Mouse (Mus musculus) left cerebral cortex, adult 9 months (tissue): ENCODE data around the gene Muc1.

Experiments
- DNase-seq, 2 experiments: peaks; one replicate each; pipeline ENCODE4 v3.0.0; 2022; ENCODE audit warnings: low spot score in 2 of 2

The Muc1 gene

DNA sequence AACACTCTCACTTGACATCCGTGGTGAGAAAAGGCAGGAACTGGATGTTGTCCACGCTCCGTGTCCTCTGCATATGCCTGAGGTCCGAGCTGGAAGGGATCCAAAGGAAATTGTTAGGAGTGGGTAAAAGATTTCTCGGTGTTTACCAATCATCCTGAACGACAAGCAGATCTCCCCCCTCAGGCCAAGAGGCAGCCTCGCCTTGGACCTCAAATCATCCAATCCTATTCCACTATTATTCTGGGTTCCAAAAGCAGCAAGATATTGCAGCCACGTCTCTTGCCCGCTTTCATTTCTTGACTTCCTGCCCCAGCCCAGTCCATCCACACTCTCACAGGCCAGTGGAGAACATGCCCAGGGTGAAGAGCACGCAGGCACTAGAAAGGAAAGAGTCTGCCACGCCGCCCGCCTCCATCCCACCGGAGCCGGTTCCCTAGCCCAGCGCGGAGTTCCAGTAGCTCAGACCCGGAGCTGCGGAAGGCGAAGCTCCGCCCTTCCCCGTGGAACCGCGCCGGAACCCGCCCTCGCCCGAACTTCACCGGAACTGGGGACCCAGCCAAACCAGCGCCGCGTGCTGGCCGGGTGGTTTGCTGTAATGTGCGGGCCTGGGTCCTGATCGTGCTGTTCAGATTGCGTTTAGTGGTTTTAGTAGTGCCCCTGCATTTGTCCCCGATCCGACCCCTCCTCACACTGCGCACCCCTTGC is 41.3 kb downstream of the Muc1 start, which contains the start of gene Slc50a1:
TSS of gene Slc50a1 (minus strand) at position 520 of the 705 bp plus-strand sequence.
- peak in 1 of 2 experiments; percentile 79 for DNase-seq

DNA sequence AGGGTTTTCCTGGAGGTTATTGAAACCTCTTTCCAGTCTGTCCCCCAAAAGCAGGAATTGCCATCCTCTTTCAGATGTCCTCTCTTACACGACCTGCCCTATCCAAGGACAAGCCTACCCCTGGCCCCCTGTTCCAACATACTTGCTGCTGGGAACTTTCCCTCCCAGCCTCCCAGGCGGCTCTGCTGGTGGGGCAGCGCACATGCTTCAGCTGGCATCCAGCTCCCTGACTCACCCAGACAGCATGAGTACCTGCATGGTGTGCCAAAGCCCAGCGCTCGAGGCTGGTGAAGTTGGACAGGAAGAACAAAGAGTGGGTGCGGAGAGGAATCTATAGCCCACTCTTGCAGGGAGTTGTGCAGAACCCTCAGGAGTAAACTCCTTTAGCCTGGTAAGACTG is 42.0 kb downstream of the Muc1 start:
- DNase-seq = peak in 1 of 2 experiments; percentile 80

DNA sequence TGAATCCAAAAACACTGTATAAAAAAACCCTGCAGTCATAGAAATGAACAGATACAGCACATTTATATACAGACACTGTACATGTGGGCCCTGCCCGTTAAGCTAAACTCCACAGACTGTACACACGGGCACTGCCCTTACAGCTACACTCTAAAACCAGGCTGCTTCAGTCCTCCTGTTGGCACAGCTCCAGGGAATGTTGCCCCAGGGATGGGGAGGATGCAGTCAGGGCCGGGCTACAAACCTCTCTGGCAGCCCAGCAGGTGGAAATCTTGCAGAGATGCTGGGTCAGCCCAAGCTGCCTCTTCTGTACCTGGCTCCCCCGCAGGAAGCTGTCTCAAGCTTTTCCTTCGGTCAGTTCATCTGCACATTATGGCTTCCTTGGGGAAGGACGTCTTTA is 42.9 kb downstream of the Muc1 start:
- no peak for DNase-seq

GRCm38 (mm10) chr3:89276061-89276460 is 47.2 kb downstream of the Muc1 start:
- DNase-seq = no peak

DNA sequence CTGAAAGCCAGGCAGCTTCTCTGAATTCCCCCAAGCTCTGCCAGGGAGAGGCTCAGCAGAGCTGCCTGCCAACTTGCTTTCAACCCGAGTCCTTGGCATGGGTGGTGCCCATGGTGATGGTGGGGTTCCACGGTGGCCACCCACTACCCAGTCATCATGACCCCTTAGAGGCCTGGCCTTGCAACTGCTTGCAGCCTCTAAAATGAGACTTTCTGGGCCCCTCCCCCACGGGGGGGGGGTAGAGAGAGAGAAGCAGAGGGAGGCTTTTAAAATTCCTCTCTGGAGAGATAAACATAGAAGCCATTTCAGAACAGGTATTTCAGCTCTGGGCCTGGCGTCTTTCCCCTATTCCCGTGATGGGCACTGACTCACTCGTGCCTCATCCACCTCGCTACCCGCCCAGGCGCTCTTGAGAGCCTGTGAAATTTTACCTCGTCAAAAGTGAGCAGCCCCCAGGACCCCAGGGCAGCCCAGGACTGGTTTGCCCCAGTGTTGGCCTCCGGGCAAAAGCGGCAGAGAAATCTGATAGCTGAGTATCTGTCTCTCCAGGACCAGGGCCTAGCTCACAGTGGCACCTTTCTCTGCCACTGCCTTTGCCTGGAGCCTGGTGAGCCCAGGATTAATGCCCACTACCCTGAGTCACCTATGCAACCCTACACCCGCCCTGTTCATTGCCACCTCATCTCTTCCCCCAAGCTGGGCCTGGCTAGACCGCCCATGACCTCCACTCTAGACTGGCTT is 48.6 kb downstream of the Muc1 start:
- peak in 1 of 2 experiments; percentile 50 for DNase-seq

DNA sequence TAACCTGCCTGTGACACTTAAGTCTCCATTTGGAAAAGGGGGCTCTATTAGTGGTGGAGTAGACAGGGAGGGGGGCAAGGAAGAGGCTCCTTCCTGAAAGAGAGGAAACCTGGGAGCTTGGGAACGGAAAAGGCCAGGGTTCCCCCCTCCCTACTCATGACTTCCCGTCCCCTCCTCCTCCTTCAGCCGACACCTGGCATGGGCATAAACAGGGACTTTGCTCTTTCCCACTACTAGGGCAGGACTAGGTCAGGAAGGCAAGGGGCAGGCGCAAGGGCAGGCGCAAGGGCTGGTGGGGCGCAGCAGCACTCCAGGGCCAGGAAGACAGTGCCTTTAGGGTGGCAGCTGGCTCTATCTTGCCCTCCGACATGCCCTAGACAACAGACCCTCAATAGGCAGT is 49.2 kb downstream of the Muc1 start:
- no peak for DNase-seq

DNA sequence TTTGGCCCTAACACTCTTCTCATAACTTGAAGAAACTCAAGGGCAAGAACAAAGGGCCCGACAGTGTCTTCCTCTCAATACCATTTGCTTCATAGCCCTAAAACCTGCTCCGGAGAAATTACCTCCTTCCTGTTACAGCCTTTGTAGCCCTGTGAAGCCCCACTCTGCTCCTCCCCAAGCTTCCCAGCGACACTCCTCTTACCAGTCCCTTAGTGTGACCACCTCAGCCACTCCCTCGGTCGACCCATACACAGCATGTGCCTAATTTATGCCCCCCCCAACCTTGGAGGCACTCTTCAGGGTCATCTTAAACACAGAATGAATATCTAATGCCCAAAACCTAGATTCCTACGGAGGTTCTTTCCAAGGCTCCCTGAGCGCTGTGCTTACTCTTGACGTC is 49.8 kb downstream of the Muc1 start:
- DNase-seq = no peak

DNA sequence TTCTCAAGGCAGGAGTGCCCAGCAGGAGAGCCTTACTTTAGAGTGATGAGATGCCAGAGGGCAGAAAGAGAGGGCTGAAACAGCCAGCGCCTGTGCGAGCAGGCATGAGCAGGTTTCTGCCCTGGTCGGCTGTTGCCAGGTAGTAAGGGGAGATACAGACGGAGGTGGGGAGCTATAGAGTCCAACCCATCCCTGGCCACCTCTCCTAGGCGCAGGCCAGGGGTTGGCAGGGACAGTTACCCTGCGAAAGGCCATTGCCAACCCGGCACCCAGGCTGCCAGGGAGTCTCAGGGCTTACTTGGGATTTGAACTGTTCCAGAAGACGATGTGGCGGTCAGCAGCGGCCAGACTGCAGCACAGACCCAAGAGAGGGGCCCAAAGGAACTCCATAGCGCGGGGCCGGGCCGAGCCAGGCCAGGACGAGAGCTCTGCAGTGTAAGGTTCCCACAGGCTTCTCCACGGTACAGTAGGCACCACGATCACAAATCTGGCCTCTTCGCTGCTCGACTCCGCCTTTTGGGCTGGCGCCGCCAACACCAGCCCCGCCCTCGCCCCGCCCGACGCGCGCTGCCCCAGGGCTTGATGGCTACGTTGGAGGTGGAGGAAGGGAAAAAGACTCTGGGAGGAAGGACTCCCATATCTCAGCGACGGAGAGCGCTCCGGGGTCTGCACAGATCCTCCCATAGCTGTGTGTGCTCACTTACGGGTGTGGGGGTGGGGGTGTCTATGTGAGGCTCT is 50.5 kb downstream of the Muc1 start:
- DNase-seq = peak in 1 of 2 experiments; percentile 84

DNA sequence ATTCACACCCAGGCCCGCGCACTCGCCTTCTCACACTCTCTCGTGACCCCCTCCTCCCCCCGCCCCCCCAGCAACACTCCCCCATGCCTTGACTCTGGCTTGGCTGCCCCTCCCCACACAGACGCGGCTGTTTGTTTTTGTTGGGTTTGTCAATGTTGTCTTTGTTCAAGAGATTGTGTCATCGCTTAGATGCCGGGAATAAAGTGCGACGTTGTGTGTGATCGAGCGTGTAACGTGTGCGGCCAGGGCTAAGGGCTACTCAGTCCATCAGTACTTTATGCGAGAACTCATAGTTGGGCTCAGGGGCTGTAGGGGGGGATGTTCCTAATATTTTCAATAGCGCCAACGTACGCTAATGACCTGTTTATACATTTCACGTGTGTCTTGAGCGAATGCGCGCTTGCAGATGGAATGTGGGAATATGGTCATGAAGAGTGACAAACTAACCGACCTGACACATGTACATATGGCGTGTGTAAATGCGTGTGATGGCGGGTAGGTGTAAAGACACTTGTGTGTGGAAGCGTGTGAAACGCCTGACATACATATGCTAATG is 51.3 kb downstream of the Muc1 start:
- DNase-seq = peak in 1 of 2 experiments; percentile 47

- DNase-seq = no peak
Measured at GRCm38 (mm10) chr3:89280606-89281511, 52.0 kb downstream of the Muc1 start, which contains the start of gene Efna1. Gene Efna1, minus strand, starts transcription at chr3:89281142.

- DNase-seq = peak in 1 of 2 experiments; percentile 84
Measured at GRCm38 (mm10) chr3:89281579-89282290, 52.9 kb downstream of the Muc1 start.

GRCm38 (mm10) chr3:89282291-89282643 is 53.4 kb downstream of the Muc1 start:
- no peak for DNase-seq
